Mouse (Mus musculus) forebrain, embryonic 15.5 days (tissue): Measurements from ENCODE around the gene Sipa1l3. TPM values are rescaled to one million over a fixed set of nuclear protein-coding genes. Genes with fewer than 3 reads are reported as not detected.

Experiments used
- ATAC-seq: fragments of 200-750 bp; cut with Nextera tagmentation; replicated peaks from 2 replicates; pipeline ENCODE4 v1.8.0; 2017; ENCODE audit warnings: mild to moderate bottlenecking, moderate TSS enrichment, moderate library complexity
- H3K27ac ChIP-seq: fragments of 300-500 bp; sonication (generic); replicated peaks from 2 replicates; pipeline ENCODE4 v1.5.1; 2015; ENCODE audit warnings: mild to moderate bottlenecking, inconsistent platforms
- H3K27me3 ChIP-seq: fragments of 300-500 bp; sonication (generic); 2 replicates; pipeline ENCODE4 v1.6.1; 2015; ENCODE audit warnings: inconsistent platforms
- H3K36me3 ChIP-seq: fragments of 300-500 bp; sonication (generic); 2 replicates; pipeline ENCODE4 v1.6.1; 2015; ENCODE audit warnings: mild to moderate bottlenecking, inconsistent platforms
- H3K4me1 ChIP-seq: fragments of 300-500 bp; sonication (generic); 2 replicates; pipeline ENCODE4 v1.6.1; 2015; ENCODE audit warnings: inconsistent platforms
- H3K4me2 ChIP-seq: fragments of 300-500 bp; sonication (generic); replicated peaks from 2 replicates; pipeline ENCODE4 v1.6.1; 2015; ENCODE audit warnings: mild to moderate bottlenecking, inconsistent platforms
- H3K4me3 ChIP-seq: fragments of 300-500 bp; sonication (generic); 2 replicates; pipeline ENCODE4 v1.5.1; 2015; ENCODE audit warnings: mild to moderate bottlenecking, inconsistent platforms
- H3K9ac ChIP-seq: fragments of 300-500 bp; sonication (generic); replicated peaks from 2 replicates; pipeline ENCODE4 v1.6.1; 2015; ENCODE audit warnings: mild to moderate bottlenecking, inconsistent platforms
- H3K9me3 ChIP-seq: fragments of 300-500 bp; sonication (generic); 2 replicates; pipeline ENCODE4 v1.6.1; 2016; ENCODE audit warnings: inconsistent platforms
- WGBS: fragments of 180-500 bp; shearing (Covaris S2); methylation state at CpG from one replicate; pipeline ENCODE4 v1.1.7; 2015; ENCODE audit warnings: mixed read lengths; 5-methylcytosine and 5-hydroxymethylcytosine counted together
- polyA plus RNA-seq: library from polyadenylated mRNA; unstranded; fragments of >200 nt; fragmentation: Nextera tagmentation; extraction: Ambion mirVana; gene quantifications from 2 replicates; pipeline ENCODE4 v1.2.1, GENCODE M21; 2015

The Sipa1l3 gene
- polyA plus RNA-seq, 1 experiment from 2014 or later, result 15.0 TPM

GRCm38 (mm10) chr7:29383255-29383654 is 135.2 kb downstream of the Sipa1l3 start:
- Histone ChIP-seq H3K4me1 (peaks cover 14% of the 10 kb centered on the region), H3K27ac (no peak overlapping the region), H3K9ac (no peak overlapping the region), H3K36me3 (peaks cover 17% of the 10 kb centered on the region; the same call in 1 of the 2 replicates), H3K27me3 (no peaks in the 10 kb centered on the region), H3K4me2 (no peak overlapping the region), H3K4me3 (no peak overlapping the region), H3K9me3 (no peaks in the 10 kb centered on the region)
- ATAC-seq, result 0 out of 2 replicates have a peak, but pooled peaks have one; percentile 46
- WGBS, result 30% methylated on average over 10 of the region's 10 CpGs

- Histone ChIP-seq H3K4me3 (no peak overlapping the region), H3K36me3 (peaks cover 30% of the 10 kb centered on the region; the same call in 1 of the 2 replicates)
Measured at GRCm38 (mm10) chr7:29381466-29382040, 136.9 kb downstream of the Sipa1l3 start.

GRCm38 (mm10) chr7:29374054-29374453 is 144.4 kb downstream of the Sipa1l3 start:
- Histone ChIP-seq H3K4me1 (no peaks in the 10 kb centered on the region), H3K9me3 (no peaks in the 10 kb centered on the region), H3K4me2 (no peak overlapping the region), H3K27me3 (no peaks in the 10 kb centered on the region), H3K4me3 (no peak overlapping the region), H3K9ac (no peak overlapping the region), H3K27ac (no peak overlapping the region), H3K36me3 (0 out of 2 replicates have a peak, but pooled peaks cover 13% of the 10 kb centered on the region)
- ATAC-seq, result no peak
- WGBS, result 85% methylated on average over 6 of the region's 6 CpGs

More at GRCm38 (mm10) chr7:29381466-29382040, 136.9 kb downstream of the Sipa1l3 start:
- Histone ChIP-seq H3K4me1 (no peaks in the 10 kb centered on the region), H3K9ac (no peak overlapping the region), H3K27ac (no peak overlapping the region), H3K9me3 (no peaks in the 10 kb centered on the region), H3K27me3 (no peaks in the 10 kb centered on the region), H3K4me2 (no peak overlapping the region)
- no peak for ATAC-seq
- WGBS, result 93% methylated on average over 7 of the region's 7 CpGs

- no peaks in the 10 kb centered on the region for H3K9me3 ChIP-seq
- no peak overlapping the region for H3K4me2 ChIP-seq
- WGBS, result 93% methylated on average over 5 of the region's 5 CpGs
- H3K27me3 ChIP-seq, result no peaks in the 10 kb centered on the region
- ATAC-seq, result no peak
- H3K36me3 ChIP-seq, result 0 out of 2 replicates have a peak, but pooled peaks cover 5% of the 10 kb centered on the region
- no peak overlapping the region for H3K27ac ChIP-seq
- no peak overlapping the region for H3K9ac ChIP-seq
- H3K4me1 ChIP-seq, result peaks cover 18% of the 10 kb centered on the region
- no peak overlapping the region for H3K4me3 ChIP-seq
Measured at GRCm38 (mm10) chr7:29372123-29372522, 146.3 kb downstream of the Sipa1l3 start.

GRCm38 (mm10) chr7:29370031-29370430 is 148.4 kb downstream of the Sipa1l3 start:
- peaks cover 19% of the 10 kb centered on the region for H3K4me1 ChIP-seq
- H3K27me3 ChIP-seq, result no peaks in the 10 kb centered on the region
- no peak for ATAC-seq
- H3K9ac ChIP-seq, result no peak overlapping the region
- no peak overlapping the region for H3K4me3 ChIP-seq
- H3K4me2 ChIP-seq, result no peak overlapping the region
- H3K36me3 ChIP-seq, result no peaks in the 10 kb centered on the region
- no peak overlapping the region for H3K27ac ChIP-seq
- 54% methylated on average over 6 of the region's 6 CpGs for WGBS
- no peaks in the 10 kb centered on the region for H3K9me3 ChIP-seq

- H3K36me3 ChIP-seq, result no peaks in the 10 kb centered on the region
- 0 out of 2 replicates have a peak overlapping the region, but pooled peaks have one; percentile 13 for H3K4me2 ChIP-seq
- no peaks in the 10 kb centered on the region for H3K9me3 ChIP-seq
- WGBS, result 51% methylated on average over 5 of the region's 5 CpGs
- ATAC-seq, result no peak
- no peak overlapping the region for H3K4me3 ChIP-seq
- H3K4me1 ChIP-seq, result peaks cover 26% of the 10 kb centered on the region
- H3K9ac ChIP-seq, result no peak overlapping the region
- H3K27me3 ChIP-seq, result no peaks in the 10 kb centered on the region
- peak overlapping the region; percentile 80 for H3K27ac ChIP-seq
Measured at GRCm38 (mm10) chr7:29368004-29368320, 150.5 kb downstream of the Sipa1l3 start.

- Histone ChIP-seq H3K9me3 (no peaks in the 10 kb centered on the region), H3K4me2 (0 out of 2 replicates have a peak overlapping the region, but pooled peaks have one; percentile 13), H3K36me3 (no peaks in the 10 kb centered on the region), H3K27ac (peak overlapping the region; percentile 80), H3K4me1 (peaks cover 26% of the 10 kb centered on the region), H3K9ac (no peak overlapping the region), H3K27me3 (no peaks in the 10 kb centered on the region), H3K4me3 (no peak overlapping the region)
- peak; percentile 92 for ATAC-seq
- WGBS, result 69% methylated on average over 13 of the region's 13 CpGs
Measured at GRCm38 (mm10) chr7:29367166-29368003, 151.1 kb downstream of the Sipa1l3 start.

GRCm38 (mm10) chr7:29364052-29364451 is 154.4 kb downstream of the Sipa1l3 start:
- Histone ChIP-seq H3K4me1 (peaks cover 36% of the 10 kb centered on the region), H3K9me3 (no peaks in the 10 kb centered on the region), H3K27ac (0 out of 2 replicates have a peak overlapping the region, but pooled peaks have one; percentile 7), H3K27me3 (no peaks in the 10 kb centered on the region), H3K9ac (no peak overlapping the region), H3K36me3 (no peaks in the 10 kb centered on the region), H3K4me2 (no peak overlapping the region), H3K4me3 (no peak overlapping the region)
- 9% methylated on average over 4 of the region's 4 CpGs for WGBS
- 0 out of 2 replicates have a peak, but pooled peaks have one; percentile 18 for ATAC-seq

GRCm38 (mm10) chr7:29361497-29361896 is 156.9 kb downstream of the Sipa1l3 start:
- Histone ChIP-seq H3K27me3 (no peaks in the 10 kb centered on the region), H3K9ac (no peak overlapping the region), H3K4me3 (no peak overlapping the region), H3K9me3 (no peaks in the 10 kb centered on the region), H3K4me2 (no peak overlapping the region), H3K27ac (peak overlapping the region; percentile 84), H3K4me1 (peaks cover 16% of the 10 kb centered on the region; the same call in 1 of the 2 replicates), H3K36me3 (no peaks in the 10 kb centered on the region)
- WGBS, result 59% methylated on average over 13 of the region's 13 CpGs
- ATAC-seq, result peak; percentile 71

- no peak for ATAC-seq
- no peaks in the 10 kb centered on the region for H3K27me3 ChIP-seq
Measured at GRCm38 (mm10) chr7:29355406-29355805, 163.0 kb downstream of the Sipa1l3 start.

GRCm38 (mm10) chr7:29354161-29354560 is 164.3 kb downstream of the Sipa1l3 start:
- Histone ChIP-seq H3K9me3 (no peaks in the 10 kb centered on the region), H3K4me3 (no peak overlapping the region), H3K4me2 (no peak overlapping the region), H3K36me3 (no peaks in the 10 kb centered on the region), H3K27ac (0 out of 2 replicates have a peak overlapping the region, but pooled peaks have one; percentile 3), H3K9ac (no peak overlapping the region), H3K4me1 (0 out of 2 replicates have a peak, but pooled peaks cover 3% of the 10 kb centered on the region), H3K27me3 (no peaks in the 10 kb centered on the region)
- no peak; the same call in 1 of the 2 replicates for ATAC-seq
- 79% methylated on average over 8 of the region's 8 CpGs for WGBS

More at GRCm38 (mm10) chr7:29355406-29355805, 163.0 kb downstream of the Sipa1l3 start:
- Histone ChIP-seq H3K9me3 (no peaks in the 10 kb centered on the region), H3K4me2 (no peak overlapping the region), H3K27ac (no peak overlapping the region), H3K4me1 (0 out of 2 replicates have a peak, but pooled peaks cover 5% of the 10 kb centered on the region), H3K4me3 (no peak overlapping the region), H3K9ac (no peak overlapping the region), H3K36me3 (no peaks in the 10 kb centered on the region)
- 93% methylated on average over 8 of the region's 8 CpGs for WGBS

GRCm38 (mm10) chr7:29352246-29352645 is 166.2 kb downstream of the Sipa1l3 start:
- 69% methylated on average over 8 of the region's 8 CpGs for WGBS
- H3K4me3 ChIP-seq, result no peak overlapping the region
- peaks cover 8% of the 10 kb centered on the region; the same call in 1 of the 2 replicates for H3K36me3 ChIP-seq
- H3K4me2 ChIP-seq, result no peak overlapping the region
- H3K4me1 ChIP-seq, result 0 out of 2 replicates have a peak, but pooled peaks cover 3% of the 10 kb centered on the region
- H3K27ac ChIP-seq, result no peak overlapping the region
- no peaks in the 10 kb centered on the region for H3K27me3 ChIP-seq
- H3K9me3 ChIP-seq, result no peaks in the 10 kb centered on the region
- no peak for ATAC-seq
- H3K9ac ChIP-seq, result no peak overlapping the region
